Mouse (Mus musculus): Measurements from ENCODE around the gene Myl4.
"Not testable (repeated sequence)": the region's sequence is repeated elsewhere in the genome, so short reads cannot be mapped to it uniquely, and the experiment has no call there.

Myl4 gene

GRCm38 (mm10) chr11:104571373-104571772 lies 20.9 kb downstream of the Myl4 start:
- in situ Hi-C loops (cut with MseI, MboI) = not testable (repeated sequence)

GRCm38 (mm10) chr11:104572091-104572490 lies 21.6 kb downstream of the Myl4 start:
- in situ Hi-C loops (cut with MseI, MboI) = no loop called here

- in situ Hi-C loops (cut with MseI, MboI) = no loop called here
Observed at GRCm38 (mm10) chr11:104572566-104572965, 22.1 kb downstream of the Myl4 start.

GRCm38 (mm10) chr11:104576772-104577612 lies 26.5 kb downstream of the Myl4 start:
- in situ Hi-C loops (cut with MseI, MboI) = no loop called here

GRCm38 (mm10) chr11:104578074-104578473 lies 27.6 kb downstream of the Myl4 start:
- in situ Hi-C loops (cut with MseI, MboI) = no loop called here

GRCm38 (mm10) chr11:104579084-104579483 lies 28.6 kb downstream of the Myl4 start:
- in situ Hi-C loops (cut with MseI, MboI) = no loop called here

GRCm38 (mm10) chr11:104579575-104579974 lies 29.1 kb downstream of the Myl4 start:
- in situ Hi-C loops (cut with MseI, MboI) = no loop called here

- in situ Hi-C loops (cut with MseI, MboI) = no loop called here
Observed at GRCm38 (mm10) chr11:104580091-104580490, 29.6 kb downstream of the Myl4 start.

GRCm38 (mm10) chr11:104580606-104581005 lies 30.1 kb downstream of the Myl4 start:
- in situ Hi-C loops (cut with MseI, MboI) = no loop called here

GRCm38 (mm10) chr11:104581446-104582307 lies 31.2 kb downstream of the Myl4 start:
- in situ Hi-C loops (cut with MseI, MboI) = no loop called here

GRCm38 (mm10) chr11:104582308-104582606 lies 31.8 kb downstream of the Myl4 start:
- in situ Hi-C loops (cut with MseI, MboI) = no loop called here

GRCm38 (mm10) chr11:104582630-104583364 lies 32.3 kb downstream of the Myl4 start:
- in situ Hi-C loops (cut with MseI, MboI) = no loop called here

GRCm38 (mm10) chr11:104585495-104585894 lies 35.0 kb downstream of the Myl4 start:
- in situ Hi-C loops (cut with MseI, MboI) = no loop called here

GRCm38 (mm10) chr11:104587904-104588303 lies 37.4 kb downstream of the Myl4 start:
- in situ Hi-C loops (cut with MseI, MboI) = no loop called here

GRCm38 (mm10) chr11:104588513-104588912 lies 38.0 kb downstream of the Myl4 start:
- in situ Hi-C loops (cut with MseI, MboI) = no loop called here

- in situ Hi-C loops (cut with MseI, MboI) = no loop called here
Observed at GRCm38 (mm10) chr11:104589570-104589969, 39.1 kb downstream of the Myl4 start.

GRCm38 (mm10) chr11:104590148-104590547 lies 39.7 kb downstream of the Myl4 start:
- in situ Hi-C loops (cut with MseI, MboI) = no loop called here

- in situ Hi-C loops (cut with MseI, MboI) = no loop called here
Observed at GRCm38 (mm10) chr11:104592066-104592835, 41.8 kb downstream of the Myl4 start.

- in situ Hi-C loops (cut with MseI, MboI) = no loop called here
Observed at GRCm38 (mm10) chr11:104596365-104596764, 45.9 kb downstream of the Myl4 start.

GRCm38 (mm10) chr11:104599265-104599945 lies 48.9 kb downstream of the Myl4 start:
- in situ Hi-C loops (cut with MseI, MboI) = no loop called here

GRCm38 (mm10) chr11:104600675-104601074 lies 50.2 kb downstream of the Myl4 start:
- in situ Hi-C loops (cut with MseI, MboI) = no loop called here

Data from mouse trophoblast stem cell (cell line).